Mouse (Mus musculus) lung, embryonic 16.5 days (tissue): ENCODE results near the gene Traf3ip2. TPM values are rescaled to one million over a fixed set of nuclear protein-coding genes. Genes with fewer than 3 reads are reported as not detected.

Experiments used
- ATAC-seq: fragments of 200-750 bp; cut with Nextera tagmentation; 2 replicates; pipeline ENCODE4 v1.8.0; 2017; ENCODE audit warnings: low read depth, mild to moderate bottlenecking, moderate library complexity
- H3K27ac ChIP-seq: fragments of 300-500 bp; sonication (generic); 2 replicates; pipeline ENCODE4 v1.5.1; 2014; ENCODE audit warnings: mild to moderate bottlenecking, control low read depth, low read length
- H3K27me3 ChIP-seq: fragments of 300-500 bp; sonication (generic); 2 replicates; pipeline ENCODE4 v1.6.1; 2014; ENCODE audit warnings: low read depth, low read length, mixed read lengths; ENCODE audit not compliant: control insufficient read depth, insufficient read depth
- H3K36me3 ChIP-seq: fragments of 300-500 bp; sonication (generic); 2 replicates; pipeline ENCODE4 v1.6.1; 2014; ENCODE audit warnings: low read length; ENCODE audit not compliant: control insufficient read depth, insufficient read depth
- H3K4me1 ChIP-seq: fragments of 300-500 bp; sonication (generic); replicated peaks from 2 replicates; pipeline ENCODE4 v1.6.1; 2014; ENCODE audit warnings: low read length, mixed read lengths; ENCODE audit not compliant: control insufficient read depth, insufficient read depth
- H3K4me2 ChIP-seq: fragments of 300-500 bp; sonication (generic); 2 replicates; pipeline ENCODE4 v1.6.1; 2014; ENCODE audit warnings: low read depth, low read length, control low read depth
- H3K4me3 ChIP-seq: fragments of 300-500 bp; sonication (generic); 2 replicates; pipeline ENCODE4 v1.5.1; 2014; ENCODE audit warnings: mild to moderate bottlenecking, low read length, control low read depth
- H3K9ac ChIP-seq: fragments of 300-500 bp; sonication (generic); 2 replicates; pipeline ENCODE4 v1.6.1; 2014; ENCODE audit warnings: low read length, control low read depth
- H3K9me3 ChIP-seq: fragments of 300-500 bp; sonication (generic); 2 replicates; pipeline ENCODE4 v1.6.1; 2016; ENCODE audit warnings: low read length; ENCODE audit not compliant: control insufficient read depth
- WGBS: fragments of 180-500 bp; shearing (Covaris S2); extraction: QIAGEN DNeasy Blood & Tissue Kit; methylation state at CpG from one replicate; pipeline ENCODE4 v1.1.7; 2014; 5-methylcytosine and 5-hydroxymethylcytosine counted together
- polyA plus RNA-seq: library from polyadenylated mRNA; unstranded; fragments of >200 nt; fragmentation: Nextera tagmentation; extraction: Ambion mirVana; gene quantifications from 2 replicates; pipeline ENCODE4 v1.2.1, GENCODE M21; 2015

The Traf3ip2 gene
- polyA plus RNA-seq, 1 experiment from 2014 or later, result 34.2 TPM

GRCm38 (mm10) chr10:39674106-39674505, 61.4 kb downstream of the Traf3ip2 start:
- Histone ChIP-seq H3K4me2 (no peak overlapping the region), H3K9ac (no peak overlapping the region), H3K9me3 (no peaks in the 10 kb centered on the region), H3K27ac (no peak overlapping the region), H3K4me3 (no peak overlapping the region), H3K4me1 (peaks cover 16% of the 10 kb centered on the region), H3K27me3 (no peaks in the 10 kb centered on the region), H3K36me3 (no peaks in the 10 kb centered on the region)
- no peak for ATAC-seq
- 28% methylated on average over 3 of the region's 3 CpGs for WGBS

DNA sequence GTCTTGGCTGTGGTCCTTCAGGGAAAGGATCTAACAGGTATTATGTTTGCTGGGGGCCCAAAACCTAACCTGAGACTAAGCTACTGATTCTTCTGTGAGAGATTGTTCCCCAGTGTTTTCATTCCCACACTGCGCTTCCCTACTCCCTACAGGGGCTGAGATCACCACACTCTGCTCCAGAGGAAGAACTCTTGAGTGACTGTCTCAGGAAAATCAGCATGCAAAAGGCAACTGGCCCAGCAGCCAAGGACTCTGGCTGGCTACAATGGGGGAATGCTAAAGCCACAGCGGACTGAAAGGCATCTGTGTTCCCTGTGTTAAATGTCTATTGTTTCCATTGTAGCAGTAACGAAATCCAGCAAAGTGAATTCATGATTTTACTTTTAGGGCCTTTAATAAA, 62.0 kb downstream of the Traf3ip2 start:
- Histone ChIP-seq H3K4me2 (no peak overlapping the region), H3K4me3 (no peak overlapping the region), H3K36me3 (no peaks in the 10 kb centered on the region), H3K9ac (no peak overlapping the region), H3K4me1 (peaks cover 16% of the 10 kb centered on the region), H3K27me3 (no peaks in the 10 kb centered on the region), H3K27ac (no peak overlapping the region), H3K9me3 (no peaks in the 10 kb centered on the region)
- 82% methylated on average over 3 of the region's 3 CpGs for WGBS
- ATAC-seq, result no peak

DNA sequence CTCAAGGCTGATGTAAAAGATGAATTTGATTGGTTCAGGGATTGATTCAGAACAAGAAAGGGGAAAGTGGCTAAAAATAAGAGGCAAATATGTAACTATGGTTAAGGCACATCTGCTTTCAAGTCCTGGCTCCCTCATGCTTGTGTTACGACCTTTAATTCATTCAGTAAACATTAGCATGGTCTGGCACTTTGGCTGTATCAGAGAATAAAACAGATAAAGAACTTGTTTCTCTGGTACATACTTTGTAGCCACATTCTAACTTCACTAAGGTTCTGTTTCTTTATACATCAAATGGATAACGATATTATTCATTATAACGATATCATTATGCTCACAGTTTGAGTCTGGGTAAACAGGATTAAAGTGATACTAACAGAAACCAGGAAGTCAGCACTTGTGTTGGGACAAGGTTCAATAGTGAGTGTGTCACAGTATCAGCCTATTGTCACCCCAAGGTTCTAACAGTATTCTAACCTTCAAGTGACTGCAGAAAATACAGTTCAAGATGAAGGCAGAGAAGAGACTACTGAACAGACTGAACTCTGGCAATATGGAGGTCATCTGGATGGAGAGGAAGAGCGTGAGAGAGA, 65.6 kb downstream of the Traf3ip2 start:
- H3K27me3 ChIP-seq, result no peaks in the 10 kb centered on the region
- H3K4me2 ChIP-seq, result no peak overlapping the region
- no peak overlapping the region for H3K27ac ChIP-seq
- no peaks in the 10 kb centered on the region for H3K9me3 ChIP-seq
- no peak overlapping the region for H3K4me3 ChIP-seq
- H3K9ac ChIP-seq, result no peak overlapping the region
- WGBS, result 76% methylated on average over 4 of the region's 4 CpGs
- no peaks in the 10 kb centered on the region for H3K36me3 ChIP-seq
- H3K4me1 ChIP-seq, result peaks cover 5% of the 10 kb centered on the region
- no peak for ATAC-seq

DNA sequence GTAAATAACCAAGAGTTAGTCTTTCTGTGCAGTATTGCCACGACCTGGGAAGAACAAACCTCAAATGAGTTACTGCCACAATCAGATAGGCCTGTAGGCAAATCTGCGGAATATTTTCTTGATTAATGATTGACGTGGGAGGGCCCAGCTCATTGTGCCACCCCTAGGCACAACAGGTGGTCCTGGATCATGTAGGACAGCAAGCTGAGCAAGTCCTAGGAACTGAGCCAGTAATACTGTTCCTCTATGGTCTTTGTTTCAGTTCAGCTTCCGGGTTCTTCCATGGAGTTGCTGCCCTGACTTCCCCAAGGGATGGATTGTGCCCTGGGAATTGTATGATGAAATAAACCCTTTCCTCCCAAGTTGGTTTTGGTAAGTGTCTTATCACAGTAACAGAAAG, 68.3 kb downstream of the Traf3ip2 start:
- no peaks in the 10 kb centered on the region for H3K27me3 ChIP-seq
- no peak for ATAC-seq
- WGBS, result 76% methylated on average over 4 of the region's 4 CpGs

DNA sequence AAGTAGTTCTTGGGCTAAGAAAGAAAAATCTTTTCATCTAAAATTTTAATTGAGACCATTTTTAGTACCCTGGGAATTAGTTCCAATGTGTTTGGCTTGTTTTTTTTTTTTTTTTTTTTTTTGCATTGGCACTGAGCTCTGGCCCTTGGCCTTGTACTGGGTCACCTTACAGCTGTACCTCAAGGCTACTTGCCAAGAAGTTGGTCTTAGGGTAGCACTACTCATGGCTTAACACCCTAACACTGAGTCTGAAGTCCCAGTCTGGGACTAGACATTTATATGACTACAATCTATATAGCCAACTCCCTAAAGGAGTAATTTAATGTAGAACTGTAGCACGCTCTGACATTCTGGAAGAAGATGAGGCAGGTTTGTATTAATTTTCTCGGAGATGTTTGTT, 69.8 kb downstream of the Traf3ip2 start:
- Histone ChIP-seq H3K36me3 (no peaks in the 10 kb centered on the region), H3K9ac (no peak overlapping the region), H3K27ac (no peak overlapping the region), H3K4me3 (no peak overlapping the region), H3K4me1 (no peaks in the 10 kb centered on the region; the same call in 1 of the 2 replicates), H3K9me3 (no peaks in the 10 kb centered on the region), H3K27me3 (no peaks in the 10 kb centered on the region), H3K4me2 (no peak overlapping the region)
- ATAC-seq, result no peak
- WGBS, result 55% methylated on average over 2 of the region's 2 CpGs

More for the DNA sequence above, 68.3 kb downstream of the Traf3ip2 start:
- Histone ChIP-seq H3K4me2 (no peak overlapping the region), H3K9ac (no peak overlapping the region), H3K9me3 (no peaks in the 10 kb centered on the region), H3K36me3 (no peaks in the 10 kb centered on the region), H3K27ac (no peak overlapping the region), H3K4me1 (no peaks in the 10 kb centered on the region; the same call in 1 of the 2 replicates), H3K4me3 (no peak overlapping the region)

DNA sequence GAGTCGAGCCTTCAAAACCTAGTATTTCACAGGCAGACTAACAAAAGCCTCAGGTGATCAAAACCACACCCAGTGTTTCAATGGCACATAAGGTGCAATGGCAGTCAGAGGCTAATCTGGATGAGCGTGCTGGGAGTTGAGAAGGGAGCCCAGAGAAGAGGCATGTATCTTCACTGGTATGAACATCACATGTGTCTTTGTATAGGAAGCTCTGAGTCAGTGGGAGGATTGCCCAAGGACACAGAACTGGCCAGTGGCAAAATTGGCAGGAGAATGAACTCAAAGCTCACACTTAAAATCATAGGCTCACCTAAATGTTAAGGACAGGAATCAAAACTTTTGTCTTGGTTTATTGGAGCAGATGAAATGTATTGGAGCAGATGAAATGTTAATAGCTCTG, 70.7 kb downstream of the Traf3ip2 start:
- WGBS, result 83% methylated on average over 2 of the region's 2 CpGs
- H3K4me2 ChIP-seq, result no peak overlapping the region
- H3K4me3 ChIP-seq, result no peak overlapping the region
- no peak overlapping the region for H3K9ac ChIP-seq
- no peaks in the 10 kb centered on the region for H3K36me3 ChIP-seq
- ATAC-seq, result no peak
- H3K4me1 ChIP-seq, result no peaks in the 10 kb centered on the region; the same call in 1 of the 2 replicates
- H3K27me3 ChIP-seq, result no peaks in the 10 kb centered on the region
- H3K9me3 ChIP-seq, result no peaks in the 10 kb centered on the region
- H3K27ac ChIP-seq, result no peak overlapping the region

- Histone ChIP-seq H3K27ac (no peak overlapping the region), H3K4me1 (no peaks in the 10 kb centered on the region; the same call in 1 of the 2 replicates), H3K27me3 (no peaks in the 10 kb centered on the region), H3K9ac (no peak overlapping the region), H3K36me3 (no peaks in the 10 kb centered on the region), H3K4me3 (no peak overlapping the region), H3K4me2 (no peak overlapping the region), H3K9me3 (no peaks in the 10 kb centered on the region)
- ATAC-seq, result no peak
- 95% methylated on average over 4 of the region's 4 CpGs for WGBS
Observed at GRCm38 (mm10) chr10:39686811-39687210, 74.1 kb downstream of the Traf3ip2 start.

GRCm38 (mm10) chr10:39687851-39688250, 75.1 kb downstream of the Traf3ip2 start:
- H3K36me3 ChIP-seq, result no peaks in the 10 kb centered on the region
- ATAC-seq, result no peak; the same call in 1 of the 2 replicates
- H3K9me3 ChIP-seq, result no peaks in the 10 kb centered on the region
- WGBS, result 56% methylated on average over 3 of the region's 3 CpGs
- H3K4me2 ChIP-seq, result no peak overlapping the region
- H3K4me1 ChIP-seq, result no peaks in the 10 kb centered on the region; the same call in 1 of the 2 replicates
- H3K27me3 ChIP-seq, result no peaks in the 10 kb centered on the region
- no peak overlapping the region for H3K4me3 ChIP-seq
- no peak overlapping the region for H3K27ac ChIP-seq
- no peak overlapping the region for H3K9ac ChIP-seq

DNA sequence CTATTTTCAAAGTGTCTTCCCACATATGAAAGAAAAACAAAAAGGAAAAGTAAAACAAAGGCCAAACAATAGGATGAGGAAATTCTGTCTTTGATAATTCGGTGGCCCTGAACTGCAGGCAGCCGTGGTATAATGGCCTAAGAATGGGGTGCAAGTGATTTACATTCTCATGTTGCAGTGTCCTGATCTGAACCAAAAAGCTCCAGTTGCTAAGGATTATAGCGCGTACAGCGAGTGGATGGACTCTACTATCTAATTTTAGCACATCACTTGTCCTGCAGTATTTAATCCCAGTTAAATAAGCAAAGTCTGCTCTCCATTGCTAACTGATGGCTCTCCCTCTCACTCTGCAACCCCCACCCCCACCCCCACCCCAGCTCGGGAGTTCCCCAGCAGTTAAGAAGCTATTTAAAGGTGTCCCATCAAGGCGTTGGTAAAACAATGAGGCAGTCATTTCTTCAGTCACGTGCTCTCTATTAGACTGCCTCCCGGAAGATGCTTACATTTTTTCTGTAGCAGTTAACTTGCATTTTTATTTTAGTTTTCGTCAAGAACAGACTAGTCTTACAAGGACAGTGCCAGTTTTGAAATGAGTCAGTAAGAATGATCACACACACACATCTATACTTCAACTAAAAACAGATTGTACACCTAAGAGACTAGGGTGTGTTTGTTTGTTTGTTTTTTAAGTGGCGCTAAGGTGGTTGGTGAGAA, 78.8 kb downstream of the Traf3ip2 start:
- Histone ChIP-seq H3K4me2 (no peak overlapping the region), H3K9me3 (no peaks in the 10 kb centered on the region), H3K36me3 (no peaks in the 10 kb centered on the region), H3K4me3 (no peak overlapping the region), H3K27ac (no peak overlapping the region), H3K9ac (no peak overlapping the region), H3K4me1 (no peaks in the 10 kb centered on the region; the same call in 1 of the 2 replicates), H3K27me3 (no peaks in the 10 kb centered on the region)
- 41% methylated on average over 11 of the region's 11 CpGs for WGBS
- no peak for ATAC-seq
